Mouse (Mus musculus): Measurements from ENCODE around the gene Cybrd1. TPM values are rescaled to one million over a fixed set of nuclear protein-coding genes. Genes with fewer than 3 reads are reported as not detected.

The Cybrd1 gene
- polyA plus RNA-seq, 1 experiment from 2014 or later = 6.2 TPM

DNA sequence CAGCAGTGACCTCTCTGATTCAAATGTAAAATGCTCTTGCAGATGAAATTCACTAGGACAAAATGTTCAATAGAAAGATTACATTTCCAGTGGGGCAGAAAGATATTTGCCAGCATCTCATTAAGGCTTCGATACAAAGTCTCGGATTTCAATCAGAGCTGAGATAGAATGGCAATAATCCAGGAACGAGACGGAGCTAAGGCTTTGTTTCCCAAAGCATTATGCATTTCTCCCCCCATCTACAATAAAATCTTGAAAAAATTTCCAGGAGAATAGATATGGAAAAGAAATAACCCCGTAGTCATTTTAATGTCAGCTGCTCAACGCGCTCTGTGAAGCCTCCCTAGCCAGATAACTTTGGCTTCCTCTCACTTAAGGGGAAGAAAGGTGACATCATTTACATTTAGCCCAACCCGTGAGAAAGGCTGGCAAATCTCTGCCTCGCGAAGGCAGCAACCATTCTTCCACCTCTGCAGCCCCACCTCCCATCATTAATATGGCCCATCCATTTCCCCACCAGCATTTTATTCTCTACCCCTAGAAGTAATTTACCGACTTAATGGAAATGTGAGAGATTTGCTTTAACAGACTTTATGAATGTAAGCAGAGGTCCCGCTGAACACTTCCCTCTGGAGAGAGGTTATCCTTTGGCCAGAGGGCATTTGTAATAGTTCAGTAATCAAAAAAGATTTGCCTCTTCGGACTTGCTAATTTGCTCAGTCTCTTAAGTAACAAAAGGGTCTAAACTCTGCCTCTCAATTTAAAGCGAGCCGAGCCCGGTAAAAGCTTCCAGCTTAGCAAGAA lies 73.9 kb downstream of the Cybrd1 start:
- Histone ChIP-seq H3K9ac (replicated peaks; ENCODE audit: low read depth, low read length) (no peak overlapping the region), H3K4me2 (replicated peaks; ENCODE audit: low read depth, low read length) (no peak overlapping the region), H3K4me1 (ENCODE audit: control insufficient read depth, insufficient read depth, low read length) (peaks cover 3% of the 10 kb centered on the region; the same call in 1 of the 2 replicates), H3K4me3 (ENCODE audit: low read depth, low read length) (no peak overlapping the region), H3K36me3 (ENCODE audit: control insufficient read depth, insufficient read depth, low read length) (no peaks in the 10 kb centered on the region), H3K27ac (ENCODE audit: low read length) (no peak overlapping the region), H3K9me3 (ENCODE audit: control insufficient read depth, low read depth, low read length) (no peaks in the 10 kb centered on the region), H3K27me3 (ENCODE audit: control insufficient read depth, insufficient read depth, low read length) (no peaks in the 10 kb centered on the region)
- ATAC-seq (ENCODE audit: insufficient number of reproducible peaks, insufficient read depth, low FRiP score, low read depth) = no peak
- 28% methylated on average over 16 of the region's 16 CpGs for WGBS

DNA sequence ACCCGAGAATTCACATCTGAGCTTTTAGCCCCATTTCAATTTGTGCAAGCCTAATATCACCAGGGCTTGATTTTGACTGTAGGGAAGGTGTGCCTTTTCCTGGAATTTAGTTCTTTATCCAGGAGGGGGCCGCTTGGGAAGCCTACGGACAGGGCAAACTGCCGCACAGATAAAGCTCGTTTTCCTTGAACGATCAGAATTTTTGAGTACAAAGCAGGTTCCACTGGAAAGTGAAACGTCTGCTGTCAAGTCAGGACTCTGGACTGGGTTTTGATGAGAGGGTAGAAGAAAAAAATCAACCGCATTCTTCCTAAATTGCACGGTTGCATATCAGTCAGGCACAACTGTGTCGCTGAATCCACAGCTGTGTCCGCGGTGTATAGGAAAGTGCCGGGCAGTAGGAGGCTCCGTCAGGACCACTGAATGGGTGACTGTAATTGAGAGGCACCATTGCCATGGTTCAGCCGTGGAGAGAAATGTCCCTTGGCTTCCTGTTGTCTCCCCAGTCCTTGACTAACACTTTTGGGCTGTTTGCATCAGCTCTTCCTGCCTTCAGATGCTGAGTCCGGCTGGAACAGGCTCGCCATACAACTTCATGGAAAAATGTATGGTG lies 74.6 kb downstream of the Cybrd1 start:
- Histone ChIP-seq H3K36me3 (ENCODE audit: control insufficient read depth, insufficient read depth, low read length) (no peaks in the 10 kb centered on the region), H3K4me1 (ENCODE audit: control insufficient read depth, insufficient read depth, low read length) (peaks cover 3% of the 10 kb centered on the region; the same call in 1 of the 2 replicates), H3K27me3 (ENCODE audit: control insufficient read depth, insufficient read depth, low read length) (no peaks in the 10 kb centered on the region), H3K4me2 (replicated peaks; ENCODE audit: low read depth, low read length) (no peak overlapping the region), H3K9me3 (ENCODE audit: control insufficient read depth, low read depth, low read length) (no peaks in the 10 kb centered on the region), H3K27ac (ENCODE audit: low read length) (no peak overlapping the region), H3K4me3 (ENCODE audit: low read depth, low read length) (no peak overlapping the region), H3K9ac (replicated peaks; ENCODE audit: low read depth, low read length) (no peak overlapping the region)
- 60% methylated on average over 17 of the region's 17 CpGs for WGBS
- no peak for ATAC-seq (ENCODE audit: insufficient number of reproducible peaks, insufficient read depth, low FRiP score, low read depth)

Other genes starting within 250 kb of the Cybrd1 start
- gene Dcaf17, start 62.6 kb upstream of the Cybrd1 start, polyA plus RNA-seq (2014; fragmentation: Nextera tagmentation; extraction: Ambion mirVana) = 40.8 and 42.0 TPM in 2 replicates
- 20.0 and 22.3 TPM in 2 replicates for gene Mettl8, start 62.3 kb upstream of the Cybrd1 start, polyA plus RNA-seq (2014; fragmentation: Nextera tagmentation; extraction: Ambion mirVana)
- 100 and 105 TPM in 2 replicates for gene Dync1i2, start 93.8 kb downstream of the Cybrd1 start, polyA plus RNA-seq (2014; fragmentation: Nextera tagmentation; extraction: Ambion mirVana)
- gene Slc25a12, start 249.8 kb downstream of the Cybrd1 start, polyA plus RNA-seq (2014; fragmentation: Nextera tagmentation; extraction: Ambion mirVana) = 35.8 and 38.0 TPM in 2 replicates